Mouse (Mus musculus) adrenal gland (tissue): ENCODE results near the gene C87436.
"Not testable (repeated sequence)": the region's sequence is repeated elsewhere in the genome, so short reads cannot be mapped to it uniquely, and the experiment has no call there.

Source experiments
- intact Hi-C: fragments of 180-260 bp; cut with DNase I; formaldehyde crosslinking; loops from one replicate; pipeline ENCODE4 v1.15.1; 2025

Gene C87436

DNA sequence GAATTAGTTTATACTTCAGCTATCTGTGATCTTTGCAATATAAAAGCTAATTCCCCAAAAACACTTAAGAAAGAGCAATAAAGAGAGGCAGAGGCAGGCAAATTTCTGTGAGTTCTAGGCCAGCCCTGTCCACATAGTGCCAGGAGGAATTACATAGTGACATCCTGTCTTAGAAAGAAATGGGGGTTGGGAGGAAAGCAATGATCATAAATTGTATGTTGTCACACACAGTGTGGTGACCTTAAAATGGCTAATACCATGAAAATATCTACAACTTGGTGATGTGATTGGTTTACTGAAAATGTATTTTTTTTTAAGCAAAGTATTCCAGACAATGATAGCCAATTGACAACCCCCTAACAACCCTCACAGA, 41.6 kb downstream of the C87436 start:
- intact Hi-C loops: no loop called here

DNA sequence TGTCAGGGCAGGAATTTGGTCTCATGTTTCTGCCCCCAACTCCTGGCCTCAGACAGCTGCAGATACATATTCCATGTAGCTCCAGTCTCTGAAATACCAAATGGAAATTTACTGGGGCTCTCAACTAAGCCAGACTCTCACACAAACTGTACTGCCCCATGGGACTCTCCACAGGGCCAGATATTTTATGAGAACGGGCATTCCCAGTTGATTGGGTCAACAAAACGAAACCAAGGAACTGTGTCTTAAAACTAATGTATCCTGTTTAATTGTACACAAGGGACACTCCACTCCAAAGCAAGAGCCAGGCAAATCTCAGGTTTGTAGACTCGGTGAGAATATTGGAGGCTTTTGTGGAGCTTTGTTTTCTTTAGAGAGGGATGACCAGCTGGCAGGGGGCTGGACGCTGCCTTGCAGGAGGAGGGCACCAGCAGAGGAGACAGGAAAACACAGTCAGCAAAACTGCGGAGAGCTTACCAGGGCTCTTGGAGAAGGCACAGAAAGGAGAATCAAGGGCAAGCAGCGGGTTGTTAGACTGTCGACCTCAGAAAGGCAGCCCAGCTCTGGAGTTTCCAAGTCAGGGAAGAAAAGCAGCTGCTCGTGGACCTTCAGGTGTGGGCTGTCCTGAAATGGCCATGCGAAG, 42.1 kb downstream of the C87436 start:
- intact Hi-C loops: no loop called here

DNA sequence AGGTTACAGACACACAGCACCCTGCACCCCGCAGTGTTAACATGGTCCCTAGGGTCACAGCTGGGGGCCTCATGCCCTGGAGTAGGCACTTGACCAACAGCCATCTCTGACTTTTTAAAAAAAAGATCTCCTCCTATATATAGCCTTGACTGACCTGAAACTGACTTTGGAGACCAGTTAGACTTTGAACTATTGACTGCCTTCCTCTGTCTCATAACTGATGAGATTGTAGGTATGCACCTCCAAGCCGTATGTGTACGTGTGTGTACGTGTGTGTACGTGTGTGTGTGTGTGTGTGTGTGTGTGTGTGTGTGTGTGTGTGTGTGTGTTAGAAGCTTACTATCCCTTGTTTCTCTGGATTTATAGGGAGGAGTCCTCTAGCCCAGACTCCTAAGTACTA, 43.7 kb downstream of the C87436 start:
- intact Hi-C loops: no loop called here

DNA sequence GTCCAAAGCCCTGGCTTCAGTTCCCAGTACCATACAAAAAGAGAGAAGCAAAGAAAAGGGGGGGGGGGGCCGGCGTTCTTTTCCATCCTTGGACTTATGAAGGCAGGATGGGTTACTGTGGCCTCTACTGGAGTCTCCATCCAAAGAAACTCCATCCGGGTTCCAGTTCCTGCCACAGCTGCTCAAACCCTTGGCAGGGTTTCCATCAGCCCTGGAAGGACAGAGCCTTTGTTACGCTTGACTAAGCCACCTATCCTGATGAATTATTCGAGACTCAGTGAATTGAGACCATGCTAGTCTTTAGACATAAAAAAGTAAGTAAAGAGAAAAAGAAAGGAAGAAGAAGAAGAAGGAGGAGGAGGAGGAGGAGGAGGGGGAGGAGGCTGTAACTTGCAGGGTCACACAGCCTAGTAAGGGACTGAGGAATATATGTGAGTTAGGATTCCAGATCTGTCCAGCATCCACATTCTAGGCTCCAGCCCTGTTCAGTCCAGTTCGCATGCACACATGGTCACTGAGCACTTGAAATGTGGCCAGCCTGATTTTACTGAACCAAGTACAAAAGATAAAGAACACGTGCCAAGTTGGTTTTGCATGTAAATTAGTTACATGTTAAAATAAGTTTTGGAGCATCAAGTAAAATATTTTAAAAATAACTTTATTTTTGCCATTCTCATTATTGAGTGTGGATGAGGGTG, 47.9 kb downstream of the C87436 start:
- intact Hi-C loops: loop anchor here (5.0 kb wide), 1 partner anchor 36 kb away; no protein-coding TSS in a partner anchor

DNA sequence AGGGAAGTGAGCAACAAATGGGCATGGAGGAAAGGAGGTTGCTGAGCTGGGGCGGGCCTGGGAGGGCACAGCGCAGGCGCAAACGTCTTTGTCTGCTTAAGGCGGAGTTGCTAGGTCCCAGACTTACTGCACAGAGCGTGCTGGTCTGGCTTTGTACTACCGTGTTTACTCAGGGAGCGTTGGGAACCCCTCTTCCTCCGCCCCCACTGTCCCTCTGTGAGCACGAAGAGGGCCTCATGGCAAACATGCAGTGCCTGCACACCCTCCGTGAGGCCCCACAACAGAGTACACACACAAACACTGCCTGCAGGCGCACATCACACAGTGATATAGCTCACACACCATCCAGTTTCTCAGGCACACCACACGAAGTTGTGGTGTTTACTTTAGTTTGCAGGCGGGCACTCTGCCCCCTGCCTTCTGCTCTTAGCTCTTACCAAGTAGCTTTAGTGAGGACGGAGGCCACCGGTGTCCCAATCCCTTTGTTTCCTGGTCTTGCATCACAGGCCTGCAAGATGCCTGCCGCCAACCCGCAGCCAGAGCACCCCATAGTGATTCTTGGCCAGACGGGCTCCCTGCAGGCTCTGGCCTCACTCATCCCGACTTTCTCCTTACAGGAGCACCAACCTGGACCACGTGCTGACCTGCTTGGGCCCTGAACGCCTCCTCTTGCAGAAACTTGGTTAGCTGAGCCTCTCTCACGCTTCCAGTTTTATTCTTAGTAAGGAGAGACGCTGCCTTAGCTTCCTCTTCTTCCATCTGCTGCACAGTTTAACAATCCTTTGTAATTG, 49.4 kb downstream of the C87436 start:
- intact Hi-C loops: loop anchor here (5.0 kb wide), 1 partner anchor 35 kb away; no protein-coding TSS in a partner anchor

DNA sequence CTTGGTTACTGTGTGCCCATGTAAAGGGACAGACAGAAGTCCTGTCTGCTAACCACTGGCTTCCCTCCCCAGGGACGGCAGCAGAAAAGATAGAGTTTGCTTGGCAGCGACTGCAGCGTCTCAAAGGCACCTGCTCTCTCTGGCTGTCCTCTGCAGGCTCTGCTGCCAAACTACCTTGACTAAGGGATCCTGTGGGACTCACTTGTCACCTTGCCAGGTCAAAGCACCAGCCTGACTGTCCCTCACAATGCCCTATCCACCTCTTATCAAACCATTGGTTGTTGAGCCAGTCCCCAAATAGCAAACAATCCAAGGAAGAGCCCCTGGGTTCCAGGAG, 49.9 kb downstream of the C87436 start:
- intact Hi-C loops: loop anchor here (5.0 kb wide), 1 partner anchor 34 kb away; no protein-coding TSS in a partner anchor

DNA sequence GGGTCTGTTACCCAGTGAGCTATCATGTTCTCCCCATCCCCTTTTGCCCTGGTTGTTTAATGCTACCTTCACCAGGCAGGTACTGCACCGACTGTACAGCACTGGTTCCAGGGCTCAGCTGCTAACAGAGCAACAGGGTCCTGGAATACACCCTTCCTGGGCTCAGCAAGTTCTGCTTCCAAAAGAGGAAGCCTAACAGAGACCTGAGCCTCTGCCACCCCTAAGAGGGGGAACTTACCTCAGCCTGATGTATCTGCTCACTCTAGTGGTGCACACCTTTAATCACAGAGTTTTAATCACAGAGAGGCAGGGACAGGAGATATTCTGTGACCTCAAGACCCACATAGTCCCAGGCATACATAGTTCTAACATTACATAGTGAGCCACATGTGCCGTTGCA, 51.8 kb downstream of the C87436 start:
- intact Hi-C loops: loop anchor here (5.0 kb wide), 1 partner anchor 32 kb away; no protein-coding TSS in a partner anchor

DNA sequence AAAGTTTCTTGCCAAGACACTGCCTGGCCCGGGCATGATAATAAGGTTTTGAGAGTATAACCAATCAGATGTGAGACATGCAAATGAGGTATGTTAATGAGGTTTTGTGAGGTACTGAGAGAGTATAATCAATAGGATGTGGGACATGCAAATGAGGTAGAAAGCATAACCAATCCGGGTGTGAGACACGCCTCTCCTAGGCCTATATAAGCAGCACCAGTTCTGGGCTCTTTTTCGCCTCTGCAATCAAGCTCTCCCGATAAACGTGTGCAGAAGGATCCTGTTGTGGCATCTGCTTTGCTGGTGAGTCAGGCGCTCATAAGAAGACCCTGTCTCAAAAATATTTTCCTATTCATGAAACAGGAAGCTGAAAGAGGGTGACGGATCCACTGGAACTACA, 52.2 kb downstream of the C87436 start:
- intact Hi-C loops: not testable (repeated sequence)

DNA sequence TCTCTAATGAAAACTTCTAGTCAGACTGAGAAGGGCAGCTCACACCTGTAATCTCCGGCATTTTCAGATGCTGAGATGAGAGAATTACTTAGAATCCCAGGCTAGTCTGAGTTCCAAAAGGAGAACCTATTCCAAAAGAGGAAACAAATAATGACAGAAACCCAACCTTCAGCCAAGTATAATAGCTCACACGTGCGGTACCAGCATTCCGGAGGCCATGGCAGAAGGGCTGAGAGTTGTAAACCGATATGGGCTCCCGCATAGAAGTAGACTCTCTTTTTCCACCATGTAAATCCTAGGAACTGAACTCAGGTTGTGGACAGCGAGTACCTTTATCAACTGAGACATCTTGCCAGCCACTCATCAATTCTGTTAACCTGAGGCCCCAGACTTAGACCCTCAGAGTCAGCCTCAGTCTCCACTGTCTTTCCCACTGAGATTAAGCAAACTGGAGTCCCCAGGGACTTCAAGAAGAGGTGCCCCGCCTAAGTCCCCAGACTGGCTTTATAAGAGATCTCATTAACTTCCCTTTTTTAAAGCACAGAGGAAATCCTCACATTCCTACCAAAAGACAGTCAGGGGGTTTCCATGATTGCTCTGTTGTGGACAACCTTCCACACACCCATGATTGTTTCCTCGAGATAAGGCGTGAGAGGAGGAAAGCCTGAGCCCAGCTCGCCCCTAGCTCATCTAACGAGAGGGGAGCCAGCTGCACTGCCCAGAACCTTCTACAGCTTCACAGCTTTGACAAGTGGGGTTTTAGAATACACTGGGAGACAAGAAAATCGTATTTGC, 55.5 kb downstream of the C87436 start:
- intact Hi-C loops: no loop called here

DNA sequence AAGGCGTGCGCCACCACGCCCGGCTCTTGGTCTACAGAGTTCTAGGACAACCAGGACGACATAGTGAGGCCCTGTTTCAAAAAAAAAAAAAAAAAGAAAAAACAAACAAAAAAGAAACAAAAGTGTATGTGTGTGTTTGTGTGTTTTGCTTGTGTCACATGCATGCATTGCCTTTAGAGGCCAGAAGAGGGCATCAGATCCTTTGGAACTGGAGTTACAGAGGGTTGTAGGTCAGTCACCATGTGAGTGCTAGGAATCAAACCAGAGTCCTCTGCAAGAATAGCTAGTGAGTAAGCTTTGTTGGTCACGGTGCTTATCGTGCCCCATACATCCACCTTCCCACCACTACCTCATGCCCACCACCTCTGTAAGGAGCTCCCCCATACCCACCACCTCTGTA, 56.6 kb downstream of the C87436 start:
- intact Hi-C loops: no loop called here

DNA sequence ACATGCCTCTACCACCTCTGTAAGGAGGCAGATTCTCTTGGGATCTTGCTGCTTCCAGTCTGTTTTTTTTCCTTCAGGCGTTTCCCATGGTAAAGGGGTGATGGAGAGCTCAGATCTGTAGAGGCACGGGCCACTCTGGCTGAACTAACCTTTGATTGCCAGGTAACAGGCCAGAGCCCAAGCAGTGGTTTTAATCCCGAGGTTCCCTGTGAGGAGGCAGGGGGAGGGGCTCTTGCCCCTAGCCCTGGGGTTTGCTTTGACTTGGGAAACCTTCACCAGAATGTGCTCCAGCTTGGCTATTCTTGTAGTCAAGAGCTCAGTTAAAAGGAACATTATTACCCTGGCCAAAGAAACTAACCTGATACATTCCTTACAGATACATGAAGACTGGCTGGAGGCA, 57.5 kb downstream of the C87436 start:
- intact Hi-C loops: no loop called here

DNA sequence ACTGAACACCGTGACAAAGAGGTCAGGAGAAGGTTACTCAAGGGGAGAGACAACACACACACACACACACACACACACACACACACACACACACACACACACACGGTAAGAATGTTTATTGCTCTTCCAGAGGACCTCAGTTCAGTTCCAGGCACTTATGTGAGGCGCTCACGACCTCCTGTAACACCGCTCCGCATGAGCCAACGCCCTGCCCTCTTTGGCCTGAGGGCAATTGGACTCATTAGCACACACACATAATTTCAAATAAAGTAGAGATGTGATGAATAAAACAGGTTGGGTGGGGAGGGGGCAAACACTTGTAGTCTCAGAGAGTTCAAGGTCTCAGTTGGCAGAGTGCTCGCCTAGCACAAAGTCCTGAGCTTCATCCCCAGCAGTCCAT, 58.0 kb downstream of the C87436 start:
- intact Hi-C loops: no loop called here

DNA sequence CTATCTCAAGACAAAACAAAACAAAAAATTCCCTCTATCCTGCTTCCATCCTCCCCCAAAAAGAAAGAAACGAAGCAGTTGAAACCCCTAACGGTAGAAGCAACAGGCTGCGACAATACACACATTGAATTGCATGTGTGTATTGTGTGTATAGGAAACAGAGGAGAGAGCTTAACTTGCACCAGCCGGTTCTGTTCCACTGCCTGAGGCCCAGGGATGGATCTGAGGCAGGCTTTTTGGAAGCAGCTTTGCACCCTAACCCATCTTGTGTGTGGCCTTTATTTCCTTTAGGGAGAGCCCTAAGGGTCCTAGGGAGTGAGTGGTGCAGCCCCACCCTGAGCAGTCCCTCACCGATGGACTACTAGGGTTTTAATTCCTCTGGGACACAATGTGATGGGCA, 58.4 kb downstream of the C87436 start:
- intact Hi-C loops: no loop called here

DNA sequence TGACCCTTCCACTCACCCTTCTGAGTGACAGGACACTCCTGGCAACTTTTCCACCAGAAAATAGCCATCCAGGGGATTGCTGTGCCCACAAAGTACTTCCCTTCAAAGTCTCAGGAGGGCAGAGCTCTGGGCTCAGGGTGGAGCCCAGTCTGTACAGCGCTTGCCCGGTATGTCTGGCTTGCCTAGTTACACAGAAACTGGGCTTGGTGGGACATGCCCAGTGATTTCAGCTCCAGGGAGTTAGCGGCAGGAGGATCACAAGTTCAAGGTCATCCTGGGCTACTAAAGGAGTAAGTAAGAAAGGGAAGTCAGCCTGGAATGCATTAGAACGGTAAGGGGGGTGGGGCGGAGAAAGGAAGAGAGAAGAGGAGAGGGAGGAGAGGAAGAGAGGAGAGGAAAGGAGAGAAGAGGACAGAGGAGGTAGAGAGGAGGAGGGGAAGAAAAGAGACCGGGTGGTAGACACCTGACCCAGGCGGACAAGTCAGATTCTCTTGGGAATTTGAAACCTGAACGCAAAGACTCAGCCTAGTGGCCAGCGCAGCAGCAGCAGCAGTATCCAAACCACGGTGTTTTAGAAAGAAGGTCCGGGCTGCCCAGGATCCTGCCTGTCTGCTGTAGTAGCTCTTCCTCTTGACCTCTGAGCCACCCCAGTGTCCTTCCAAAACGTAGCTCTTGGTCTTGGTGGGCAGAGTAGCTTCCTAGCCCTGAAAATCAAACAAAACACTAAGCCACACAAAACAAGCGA, 59.1 kb downstream of the C87436 start:
- intact Hi-C loops: no loop called here

DNA sequence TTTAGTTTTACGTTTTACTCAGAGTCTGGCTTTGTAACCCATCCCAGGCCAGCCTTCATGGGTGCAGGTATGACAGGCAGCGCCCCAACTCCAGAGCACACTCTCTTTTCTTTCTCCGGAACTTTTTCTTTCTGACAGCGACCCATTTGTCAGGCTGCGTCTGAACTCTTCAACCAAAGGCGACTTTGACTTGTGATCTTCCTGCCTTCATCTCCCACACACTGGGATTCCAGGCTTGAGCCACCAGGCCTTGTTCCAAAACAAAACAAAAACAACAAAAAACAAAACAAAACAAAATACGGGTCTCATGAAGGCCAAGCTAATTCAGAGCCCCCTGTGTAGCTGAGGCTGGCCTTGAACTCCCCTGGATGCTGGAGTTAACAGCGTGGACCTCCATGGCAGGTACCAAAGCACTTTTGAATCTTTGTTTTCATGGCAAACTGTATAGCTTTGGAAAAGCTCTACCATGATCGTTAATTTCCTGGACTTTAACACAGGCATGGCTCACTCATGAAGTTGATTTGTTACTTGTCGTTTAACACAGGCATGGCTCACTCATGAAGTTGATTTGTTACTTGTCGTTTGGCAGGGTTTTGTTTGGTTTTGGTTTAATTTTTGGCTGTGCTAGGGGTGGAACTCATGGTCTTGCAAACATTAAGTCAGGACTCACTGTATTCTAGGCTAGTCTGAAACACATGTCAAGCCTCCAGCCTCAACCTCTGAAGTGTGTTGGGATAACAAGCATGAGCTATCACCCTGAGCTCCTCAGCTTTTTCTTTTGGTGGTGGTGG, 60.0 kb downstream of the C87436 start:
- intact Hi-C loops: no loop called here

DNA sequence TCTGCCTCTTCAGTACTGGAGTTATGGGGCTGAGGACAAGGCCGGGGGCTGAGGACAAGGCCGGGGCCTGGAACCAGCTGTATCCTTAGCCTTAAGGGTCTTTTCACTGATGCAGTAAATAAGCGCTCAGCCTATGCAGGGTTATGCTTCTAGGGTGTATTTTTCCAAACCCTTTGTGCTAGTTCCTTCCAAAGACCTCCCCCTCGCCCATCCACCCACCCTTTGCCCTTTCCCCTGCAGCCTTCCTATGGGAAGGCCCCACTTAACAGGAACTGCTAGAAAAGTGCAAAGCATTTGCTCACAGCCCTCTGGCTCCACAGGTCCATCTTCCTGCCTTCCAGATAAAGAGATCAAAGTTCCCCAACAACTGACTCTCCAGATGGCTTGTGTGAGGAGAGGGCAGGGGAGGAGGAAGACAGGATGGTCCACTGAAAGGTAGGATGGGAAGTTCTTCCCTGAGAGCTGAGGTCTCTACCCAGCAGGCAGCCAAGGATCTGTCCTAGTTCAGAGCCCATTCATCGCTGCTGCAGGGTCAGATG, 61.5 kb downstream of the C87436 start:
- intact Hi-C loops: no loop called here

DNA sequence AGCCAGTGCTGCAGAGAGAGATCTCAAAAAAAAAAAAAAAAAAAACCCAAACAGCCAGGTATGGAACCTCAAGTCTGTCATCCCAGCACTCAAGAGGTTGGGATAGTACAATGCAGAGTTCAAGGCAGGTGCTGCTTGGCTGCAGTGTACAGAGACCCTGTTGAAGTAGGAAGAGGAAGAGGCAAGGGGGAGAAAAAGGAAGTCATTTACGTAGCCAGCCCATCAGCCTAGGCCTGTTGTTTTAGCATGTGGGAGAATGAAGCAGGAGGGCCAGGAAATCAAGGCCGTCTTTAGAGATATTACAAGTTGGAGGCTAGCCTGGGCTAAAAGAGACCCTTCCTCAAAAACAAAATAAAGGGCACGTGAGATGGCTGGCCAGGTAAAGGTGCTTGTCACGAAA, 65.3 kb downstream of the C87436 start:
- intact Hi-C loops: no loop called here

DNA sequence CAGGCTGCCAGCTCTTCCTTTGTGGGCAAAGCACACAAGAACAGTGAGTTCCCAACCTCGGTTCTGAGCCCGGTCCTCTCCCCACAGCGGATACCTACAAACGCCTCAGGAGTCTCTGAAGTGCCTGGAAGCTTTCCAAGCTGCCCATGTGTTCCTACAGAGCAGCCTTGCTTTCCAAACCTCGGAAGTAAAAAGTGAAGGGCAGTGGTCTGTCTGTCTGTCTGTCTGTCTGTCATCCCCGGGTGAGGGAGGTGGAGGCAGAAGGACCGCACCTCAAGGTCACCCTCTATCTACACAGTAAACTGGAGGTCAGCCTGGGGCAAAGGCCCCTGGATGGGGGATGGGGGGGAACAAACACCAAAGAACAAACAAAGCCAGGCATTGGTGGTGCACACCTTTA, 67.5 kb downstream of the C87436 start:
- intact Hi-C loops: no loop called here

DNA sequence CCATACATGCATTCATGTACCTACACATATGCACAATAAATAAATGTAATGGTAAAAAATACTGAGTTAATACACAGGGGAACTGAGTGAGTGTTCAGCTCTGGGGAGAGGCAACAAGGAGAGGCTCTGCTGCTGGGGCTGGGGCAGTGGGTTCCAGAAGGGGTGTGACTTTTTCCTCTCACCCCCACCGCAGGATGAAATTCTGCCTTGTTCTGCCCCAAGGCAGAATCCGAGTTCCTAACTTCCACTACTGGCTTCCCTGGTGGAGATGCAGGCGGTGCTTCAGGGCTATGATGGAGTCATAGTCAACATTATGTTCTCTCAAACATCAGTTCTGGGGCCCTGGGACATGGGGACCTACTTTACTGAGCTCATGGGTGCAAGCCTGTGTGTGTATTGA, 68.1 kb downstream of the C87436 start:
- intact Hi-C loops: no loop called here

DNA sequence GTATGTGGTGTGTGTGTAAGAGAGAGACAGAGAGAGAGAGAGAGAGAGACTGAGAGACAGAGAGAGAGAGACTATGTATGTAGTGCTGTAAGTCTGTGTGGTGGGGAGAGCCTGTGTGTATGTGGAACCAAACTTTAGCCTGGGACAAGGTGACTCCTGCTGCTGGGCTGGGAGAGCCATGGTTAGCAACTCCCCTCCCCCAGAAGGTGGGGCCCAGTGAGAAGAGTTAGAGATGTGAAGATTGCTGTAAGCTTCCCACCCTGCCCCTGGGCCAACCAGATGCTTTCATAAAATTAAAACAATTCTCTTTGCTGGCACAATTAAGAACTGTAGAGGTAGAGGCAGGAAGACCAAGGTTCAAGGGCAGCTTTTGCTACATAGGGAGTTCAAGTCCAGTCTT, 68.9 kb downstream of the C87436 start:
- intact Hi-C loops: no loop called here
